Mouse (Mus musculus) spleen, postnatal 36 days (tissue): ENCODE measurements around the gene Tor1b.
"Not testable (repeated sequence)": the region's sequence is repeated elsewhere in the genome, so short reads cannot be mapped to it uniquely, and the experiment has no call there.

Source experiments
- DNase-seq, 2 experiments: peaks; one replicate each; pipeline ENCODE4 v3.0.0; 2022; ENCODE audit warnings: low spot score in 2 of 2, mixed read lengths in 1 of 2

Tor1b gene

GRCm38 (mm10) chr2:30952824-30953490 is at the start of gene Tor1b:
Gene Tor1b, plus strand, starts transcription at chr2:30952959.
- DNase-seq = peak; percentile 82 to 87

- DNase-seq = no peak
These were observed 48.5 kb upstream of the Tor1b start for GRCm38 (mm10) chr2:30904231-30904630.

- DNase-seq = no peak
These were observed 47.8 kb upstream of the Tor1b start for GRCm38 (mm10) chr2:30904991-30905390.

GRCm38 (mm10) chr2:30905906-30906305 is 46.9 kb upstream of the Tor1b start:
- no peak for DNase-seq

- no peak for DNase-seq
These were observed 46.1 kb upstream of the Tor1b start for GRCm38 (mm10) chr2:30906641-30907040.

GRCm38 (mm10) chr2:30912291-30912773 is 40.4 kb upstream of the Tor1b start:
- peak in 1 of 2 experiments; percentile 22 for DNase-seq

- no peak for DNase-seq
These were observed 39.7 kb upstream of the Tor1b start for GRCm38 (mm10) chr2:30913022-30913421.

- DNase-seq = no peak
These were observed 37.9 kb upstream of the Tor1b start for GRCm38 (mm10) chr2:30914836-30915235.

- DNase-seq = no peak
These were observed 37.4 kb upstream of the Tor1b start for GRCm38 (mm10) chr2:30915376-30915775.

GRCm38 (mm10) chr2:30915933-30916332 is 36.8 kb upstream of the Tor1b start:
- DNase-seq = not testable (repeated sequence)

GRCm38 (mm10) chr2:30917649-30918048 is 35.1 kb upstream of the Tor1b start:
- no peak for DNase-seq

GRCm38 (mm10) chr2:30918126-30918525 is 34.6 kb upstream of the Tor1b start:
- no peak for DNase-seq

- DNase-seq = no peak
These were observed 33.9 kb upstream of the Tor1b start for GRCm38 (mm10) chr2:30918780-30919329.

- no peak for DNase-seq
These were observed 32.5 kb upstream of the Tor1b start for GRCm38 (mm10) chr2:30920216-30920615.

- no peak for DNase-seq
These were observed 29.7 kb upstream of the Tor1b start for GRCm38 (mm10) chr2:30923099-30923498.

GRCm38 (mm10) chr2:30925181-30925580 is 27.6 kb upstream of the Tor1b start:
- DNase-seq = no peak

- DNase-seq = no peak
These were observed 26.4 kb upstream of the Tor1b start for GRCm38 (mm10) chr2:30926381-30926780.

GRCm38 (mm10) chr2:30927151-30927781 is 25.5 kb upstream of the Tor1b start:
- DNase-seq = no peak

- DNase-seq = peak; percentile 29 to 53
These were observed 24.7 kb upstream of the Tor1b start for GRCm38 (mm10) chr2:30927844-30928628.

- peak in 1 of 2 experiments; percentile 54 for DNase-seq
These were observed 23.8 kb upstream of the Tor1b start for GRCm38 (mm10) chr2:30928893-30929482.

GRCm38 (mm10) chr2:30929483-30930045 is 23.2 kb upstream of the Tor1b start, which contains the start of gene Ptges:
Gene Ptges, minus strand, starts transcription at chr2:30929863.
- peak; percentile 27 to 33 for DNase-seq
